Mouse (Mus musculus) bone marrow, adult 2 months (tissue): ENCODE data around the gene Dnajc5g.

ENCODE experiments used
- CTCF ChIP-seq: fragments of 200-500 bp; IDR thresholded peaks from 2 replicates; pipeline ENCODE4 v1.5.1; 2011; ENCODE audit warnings: low read length, control low read depth; ENCODE audit not compliant: control insufficient read depth, insufficient read depth
- POLR2A ChIP-seq: fragments of 200-500 bp; IDR thresholded peaks from 2 replicates; pipeline ENCODE4 v1.6.1; 2011; ENCODE audit warnings: low read depth, mild to moderate bottlenecking, control low read depth, low read length, borderline replicate concordance; ENCODE audit not compliant: control insufficient read depth

DNA sequence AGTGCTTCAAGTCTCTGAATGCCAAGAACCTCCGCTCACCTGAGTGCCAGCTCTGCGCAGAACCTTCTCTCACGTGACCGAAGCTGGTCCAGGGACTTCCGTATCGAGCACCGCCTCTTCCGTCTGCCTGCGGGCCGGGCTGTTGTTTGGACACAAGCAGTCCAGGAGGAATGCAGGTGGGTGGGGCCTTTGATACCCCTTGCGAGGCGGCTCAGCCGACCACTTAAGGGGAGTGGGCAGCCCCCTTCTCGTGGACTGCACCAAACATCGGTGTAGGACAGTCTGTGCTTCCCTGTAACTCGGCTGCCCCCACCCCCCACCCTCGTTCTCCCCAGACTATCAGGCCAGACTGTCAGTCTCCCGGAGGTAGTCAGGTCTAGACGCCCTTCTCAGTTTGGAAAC is 48.1 kb downstream of the Dnajc5g start, which contains the start of gene Mpv17:
- no peak for TF ChIP-seq CTCF
- TF ChIP-seq POLR2A = peak; percentile 78
